Comparison of ENCODE assay signal across 12 mouse cellular contexts in genomic region chr19:22940956-22941355, GRCm38 (mm10).
DNase-seq lines count a peak whose midpoint lies in the region; ATAC-seq and TF ChIP-seq lines count a peak whose summit lies in the region.
"Had no signal": no experiment of that assay in that cellular context is flagged by ENCODE, and none has a peak within 500 bp of the region (broad histone marks: within the 10 kb centered on the region; RNA-seq: fewer than 3 reads in every experiment).

No protein-coding gene starts in this region.

- 0 out of 2 replicates have a peak overlapping the region, but pooled peaks have one; percentile 35 for H3K27ac ChIP-seq in forebrain, postnatal 0 days (ENCODE audit: low read depth, low read length)
- H3K27ac ChIP-seq in forebrain, embryonic 16.5 days (ENCODE audit: low read length): no peak overlapping the region
- peak overlapping the region; percentile 33; the same call in 1 of the 2 replicates for H3K27ac ChIP-seq in intestine, embryonic 14.5 days (ENCODE audit: low read depth)
- H3K27ac ChIP-seq in intestine, embryonic 16.5 days (ENCODE audit: low read length): no peak overlapping the region
- peak overlapping the region; percentile 37 for H3K27ac ChIP-seq in olfactory bulb, adult 2 months (ENCODE audit: insufficient read depth, low read depth, low read length)
- H3K27ac ChIP-seq: embryonic facial prominence, embryonic 12.5 days; midbrain, embryonic 10.5 days had no signal

- TF ChIP-seq POLR2A in olfactory bulb, adult 2 months (IDR thresholded peaks at IDR 0.05; ENCODE audit: insufficient read depth, low read depth, low read length): no peak
- no peak for TF ChIP-seq POLR2A in lung, adult 2 months (IDR thresholded peaks at IDR 0.05; ENCODE audit: borderline replicate concordance, extremely low read depth, low read depth, low read length)

- H3K4me2 ChIP-seq in forebrain, postnatal 0 days (ENCODE audit: low read depth): no peak overlapping the region
- no peak overlapping the region for H3K4me2 ChIP-seq in forebrain, embryonic 16.5 days (ENCODE audit: low read length)
- no peak overlapping the region for H3K4me2 ChIP-seq in intestine, embryonic 14.5 days (ENCODE audit: low read length)
- H3K4me2 ChIP-seq in intestine, embryonic 16.5 days (ENCODE audit: low read depth, low read length): no peak overlapping the region
- H3K4me2 ChIP-seq: embryonic facial prominence, embryonic 12.5 days; heart, embryonic 11.5 days had no signal

- no peak overlapping the region for H3K4me3 ChIP-seq in forebrain, postnatal 0 days (ENCODE audit: low read depth, low read length)
- no peak overlapping the region for H3K4me3 ChIP-seq in forebrain, embryonic 16.5 days (replicated peaks; ENCODE audit: low read length)
- no peak overlapping the region for H3K4me3 ChIP-seq in intestine, embryonic 14.5 days (ENCODE audit: low read depth, low read length)
- H3K4me3 ChIP-seq in intestine, embryonic 16.5 days (ENCODE audit: low read length): no peak overlapping the region
- no peak overlapping the region for H3K4me3 ChIP-seq in olfactory bulb, adult 2 months (ENCODE audit: insufficient read depth, low read depth, low read length)
- H3K4me3 ChIP-seq in lung, adult 2 months (replicated peaks; ENCODE audit: extremely low read depth, low read depth, low read length): no peak overlapping the region
- H3K4me3 ChIP-seq: embryonic facial prominence, embryonic 12.5 days; midbrain, embryonic 10.5 days had no signal

- no peaks in the 10 kb centered on the region for H3K36me3 ChIP-seq in forebrain, postnatal 0 days (ENCODE audit: insufficient read depth)
- H3K36me3 ChIP-seq in forebrain, embryonic 16.5 days (ENCODE audit: control insufficient read depth, insufficient read depth): no peaks in the 10 kb centered on the region
- no peaks in the 10 kb centered on the region for H3K36me3 ChIP-seq in intestine, embryonic 14.5 days (ENCODE audit: control insufficient read depth, insufficient read depth, low read length)
- H3K36me3 ChIP-seq in intestine, embryonic 16.5 days (ENCODE audit: control insufficient read depth, insufficient read depth, low read length): no peaks in the 10 kb centered on the region
- H3K36me3 ChIP-seq: embryonic facial prominence, embryonic 12.5 days; midbrain, embryonic 10.5 days had no signal

- no peaks in the 10 kb centered on the region for H3K9me3 ChIP-seq in forebrain, postnatal 0 days (ENCODE audit: low read length)
- no peaks in the 10 kb centered on the region for H3K9me3 ChIP-seq in forebrain, embryonic 16.5 days (ENCODE audit: control insufficient read depth, low read length)
- no peaks in the 10 kb centered on the region for H3K9me3 ChIP-seq in intestine, embryonic 14.5 days (ENCODE audit: control insufficient read depth, low read length)
- no peaks in the 10 kb centered on the region for H3K9me3 ChIP-seq in intestine, embryonic 16.5 days (ENCODE audit: control insufficient read depth, low read length)
- H3K9me3 ChIP-seq: embryonic facial prominence, embryonic 12.5 days; midbrain, embryonic 10.5 days had no signal

- no peaks in the 10 kb centered on the region for H3K27me3 ChIP-seq in forebrain, postnatal 0 days (ENCODE audit: insufficient read depth, low read length)
- H3K27me3 ChIP-seq in forebrain, embryonic 16.5 days (replicated peaks; ENCODE audit: control insufficient read depth, insufficient read depth, low read length): no peaks in the 10 kb centered on the region
- no peaks in the 10 kb centered on the region for H3K27me3 ChIP-seq in intestine, embryonic 14.5 days (replicated peaks; ENCODE audit: control insufficient read depth, insufficient read depth, low read length)
- no peaks in the 10 kb centered on the region for H3K27me3 ChIP-seq in intestine, embryonic 16.5 days (replicated peaks; ENCODE audit: control insufficient read depth, insufficient read depth, low read length)
- H3K27me3 ChIP-seq: embryonic facial prominence, embryonic 12.5 days had no signal

- TF ChIP-seq CTCF in forebrain, postnatal 0 days (IDR thresholded peaks at IDR 0.05; ENCODE audit: low read depth): no peak
- TF ChIP-seq CTCF in olfactory bulb, adult 2 months (IDR thresholded peaks at IDR 0.05; ENCODE audit: insufficient read depth, low read depth, low read length): no peak
- TF ChIP-seq CTCF in lung, adult 2 months (IDR thresholded peaks at IDR 0.05; ENCODE audit: insufficient read depth, low read length): no peak

- no peak for DNase-seq in forebrain, postnatal 0 days
- DNase-seq in intestine, embryonic 14.5 days (ENCODE audit: low spot score): no peak
- peak; percentile 26 for DNase-seq in adipocyte (ENCODE audit: low spot score)
- no peak for DNase-seq in lung, adult 2 months
- DNase-seq: retina, postnatal 1 day; thymus, adult 2 months had no signal

- H3K9ac ChIP-seq in forebrain, postnatal 0 days: no peak overlapping the region
- H3K9ac ChIP-seq in forebrain, embryonic 16.5 days (replicated peaks; ENCODE audit: low read depth, low read length): no peak overlapping the region
- H3K9ac ChIP-seq in intestine, embryonic 14.5 days (ENCODE audit: low read length): no peak overlapping the region
- no peak overlapping the region for H3K9ac ChIP-seq in intestine, embryonic 16.5 days (ENCODE audit: low read depth, low read length)
- H3K9ac ChIP-seq: embryonic facial prominence, embryonic 12.5 days had no signal

- H3K4me1 ChIP-seq in forebrain, postnatal 0 days (ENCODE audit: insufficient read depth): peaks cover 6% of the 10 kb centered on the region; the same call in 1 of the 2 replicates
- H3K4me1 ChIP-seq in forebrain, embryonic 16.5 days (replicated peaks; ENCODE audit: control insufficient read depth, insufficient read depth, low read length): peaks cover 21% of the 10 kb centered on the region
- peaks cover 23% of the 10 kb centered on the region for H3K4me1 ChIP-seq in intestine, embryonic 14.5 days (replicated peaks; ENCODE audit: control insufficient read depth, insufficient read depth, low read length)
- H3K4me1 ChIP-seq in intestine, embryonic 16.5 days (ENCODE audit: control insufficient read depth, insufficient read depth, low read length): no peaks in the 10 kb centered on the region
- H3K4me1 ChIP-seq in olfactory bulb, adult 2 months (ENCODE audit: control insufficient read depth, insufficient read depth, low read length): peaks cover 11% of the 10 kb centered on the region
- H3K4me1 ChIP-seq in lung, adult 2 months (ENCODE audit: control insufficient read depth, insufficient read depth, low read length): peaks cover 2% of the 10 kb centered on the region; the same call in 1 of the 2 replicates

- WGBS in forebrain, postnatal 0 days: 87% methylated on average over 9 of the region's 9 CpGs
- 88% methylated on average over 9 of the region's 9 CpGs for WGBS in forebrain, embryonic 16.5 days
- WGBS in intestine, embryonic 14.5 days: 88% methylated on average over 9 of the region's 9 CpGs
- WGBS in intestine, embryonic 16.5 days: 87% methylated on average over 9 of the region's 9 CpGs
- WGBS in olfactory bulb, adult 2 months: 85% methylated on average over 9 of the region's 9 CpGs
- WGBS in lung, adult 2 months: 80% methylated on average over 9 of the region's 9 CpGs

- 0 out of 2 replicates have a peak, but pooled peaks have one; percentile 9 for ATAC-seq in forebrain, postnatal 0 days
- no peak for ATAC-seq in forebrain, embryonic 16.5 days
- ATAC-seq in intestine, embryonic 14.5 days (replicated peaks; ENCODE audit: low FRiP score, low TSS enrichment, low read depth): no peak
- ATAC-seq in intestine, embryonic 16.5 days: no peak

Comparison
In these comparisons a context has a peak if more than half of its experiments do, and no peak if none do; other contexts are left out.
1. H3K27ac ChIP-seq: peak in forebrain, postnatal 0 days (single experiment), intestine, embryonic 14.5 days (single experiment) and olfactory bulb, adult 2 months (single experiment); none in forebrain, embryonic 16.5 days (single experiment) and intestine, embryonic 16.5 days (single experiment).